Mouse (Mus musculus) olfactory bulb, adult 2 months (tissue): ENCODE data around the gene Synpr. TPM values are rescaled to one million over a fixed set of nuclear protein-coding genes. Genes with fewer than 3 reads are reported as not detected.

ENCODE experiments used
- H3K27ac ChIP-seq: fragments of 200-500 bp; 2 replicates; pipeline ENCODE4 v1.5.1; 2012; ENCODE audit warnings: low read depth, low read length; ENCODE audit not compliant: insufficient read depth
- H3K4me1 ChIP-seq: fragments of 200-500 bp; 2 replicates; pipeline ENCODE4 v1.6.1; 2012; ENCODE audit warnings: low read length; ENCODE audit not compliant: control insufficient read depth, insufficient read depth
- H3K4me3 ChIP-seq: fragments of 200-500 bp; 2 replicates; pipeline ENCODE4 v1.5.1; 2012; ENCODE audit warnings: mild to moderate bottlenecking, low read depth, low read length, moderate library complexity; ENCODE audit not compliant: insufficient read depth
- CTCF ChIP-seq: fragments of 200-500 bp; IDR thresholded peaks from 2 replicates; pipeline ENCODE4 v1.5.1; 2012; ENCODE audit warnings: low read depth, mild to moderate bottlenecking, low read length, moderate library complexity; ENCODE audit not compliant: insufficient read depth
- POLR2A ChIP-seq: fragments of 200-500 bp; IDR thresholded peaks from 2 replicates; pipeline ENCODE4 v1.6.1; 2012; ENCODE audit warnings: mild to moderate bottlenecking, low read depth, low read length, moderate library complexity; ENCODE audit not compliant: insufficient read depth
- WGBS: fragments of 180-500 bp; shearing (Covaris S2); methylation state at CpG from one replicate; pipeline ENCODE4 v1.1.7; 2018; 5-methylcytosine and 5-hydroxymethylcytosine counted together
- polyA plus RNA-seq: library from polyadenylated mRNA; stranded (reverse); fragments of >200 nt; gene quantifications from 2 replicates; pipeline ENCODE4 v1.2.4, GENCODE M21; 2012; ENCODE audit warnings: low replicate concordance; ENCODE audit not compliant: missing spikeins, insufficient read depth, insufficient read length

Synpr gene
- polyA plus RNA-seq, 1 experiment = 200 TPM

DNA sequence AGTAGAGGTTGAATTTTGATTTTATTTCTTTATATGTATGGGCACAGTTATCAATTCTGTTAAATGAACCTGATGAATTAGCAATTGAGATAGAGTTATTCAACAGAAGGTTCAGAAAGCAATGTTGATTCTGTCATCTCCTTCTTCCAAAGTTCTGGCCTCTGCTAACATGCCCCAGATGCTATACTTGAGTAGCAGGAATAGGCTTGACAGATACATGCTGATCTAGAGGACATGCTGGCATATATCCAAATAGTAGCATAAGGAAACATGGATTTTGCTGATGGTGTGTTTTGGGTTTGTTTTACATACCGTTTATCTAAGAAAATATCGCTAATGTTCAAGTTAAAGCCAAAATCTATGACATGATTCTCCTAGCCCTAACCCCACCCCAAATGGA lies 273.5 kb downstream of the Synpr start:
- 90% methylated on average over 2 of the region's 2 CpGs for WGBS
- Histone ChIP-seq H3K4me1 (peaks cover 3% of the 10 kb centered on the region; the same call in 1 of the 2 replicates), H3K27ac (no peak overlapping the region), H3K4me3 (no peak overlapping the region)
- TF ChIP-seq CTCF (no peak), POLR2A (no peak)

DNA sequence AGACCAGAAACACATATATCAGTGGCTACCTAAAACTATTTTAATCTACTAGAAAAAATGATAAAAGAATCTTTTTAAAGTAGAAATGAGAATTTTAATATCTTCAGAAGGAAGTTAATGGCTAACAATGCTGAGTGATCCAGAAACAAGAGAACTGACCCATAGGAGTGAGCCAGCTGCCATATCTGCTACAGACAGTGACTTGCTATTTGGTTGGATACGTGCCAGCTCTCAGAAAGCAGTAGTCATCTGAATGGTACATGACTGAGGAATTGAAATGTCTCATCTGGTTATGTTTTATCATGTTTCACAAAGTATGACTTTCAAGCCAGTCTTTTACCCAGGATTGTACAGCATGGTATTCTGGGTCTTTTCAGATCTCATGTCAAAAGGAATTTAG lies 282.7 kb downstream of the Synpr start:
- Histone ChIP-seq H3K27ac (no peak overlapping the region), H3K4me1 (peaks cover 2% of the 10 kb centered on the region; the same call in 1 of the 2 replicates), H3K4me3 (no peak overlapping the region)
- 83% methylated on average over 1 of the region's 1 CpGs for WGBS
- TF ChIP-seq POLR2A = no peak
- TF ChIP-seq CTCF = no peak

DNA sequence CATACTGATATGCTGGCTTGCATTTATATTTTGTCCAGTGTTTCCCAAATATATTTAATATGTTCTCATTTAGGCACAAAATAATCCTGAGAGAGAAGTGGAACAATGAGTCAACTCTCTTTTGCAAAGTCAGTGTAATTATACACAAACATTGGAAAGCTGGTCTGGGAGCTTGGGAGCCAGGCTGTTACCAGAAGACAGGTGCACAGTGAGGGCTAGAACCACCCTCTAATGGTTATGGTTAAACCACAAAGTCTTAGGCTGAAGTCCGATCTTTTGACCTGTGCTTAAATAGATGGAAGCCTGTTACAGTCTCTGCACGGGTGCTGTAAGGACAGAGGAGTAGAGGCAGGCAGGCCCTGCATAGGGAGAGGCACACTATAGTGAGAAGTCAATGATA lies 283.4 kb downstream of the Synpr start:
- 64% methylated on average over 2 of the region's 2 CpGs for WGBS
- H3K4me1 ChIP-seq = no peaks in the 10 kb centered on the region
- H3K4me3 ChIP-seq = no peak overlapping the region
- TF ChIP-seq POLR2A (no peak), CTCF (no peak)
- no peak overlapping the region for H3K27ac ChIP-seq

DNA sequence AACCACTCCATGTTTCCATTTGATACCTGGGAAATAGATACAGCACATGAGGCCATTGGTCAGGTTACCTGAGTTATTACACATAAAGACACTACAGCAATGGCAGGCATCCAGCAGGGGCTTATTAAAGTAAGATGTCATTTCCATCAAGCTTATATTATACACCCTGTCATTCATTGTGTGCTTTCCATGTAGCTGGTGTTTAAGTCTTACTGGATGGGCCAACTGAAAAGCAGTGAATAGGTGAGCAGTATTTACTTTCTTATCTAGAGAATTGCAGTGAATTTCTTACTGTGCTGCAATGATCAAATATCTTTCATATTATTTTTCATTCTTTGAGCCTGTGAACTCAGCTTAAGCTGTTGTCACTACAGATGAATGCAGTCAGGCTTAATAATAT lies 287.4 kb downstream of the Synpr start:
- H3K27ac ChIP-seq = no peak overlapping the region
- H3K4me1 ChIP-seq = no peaks in the 10 kb centered on the region
- H3K4me3 ChIP-seq = no peak overlapping the region
- TF ChIP-seq POLR2A (no peak), CTCF (no peak)

DNA sequence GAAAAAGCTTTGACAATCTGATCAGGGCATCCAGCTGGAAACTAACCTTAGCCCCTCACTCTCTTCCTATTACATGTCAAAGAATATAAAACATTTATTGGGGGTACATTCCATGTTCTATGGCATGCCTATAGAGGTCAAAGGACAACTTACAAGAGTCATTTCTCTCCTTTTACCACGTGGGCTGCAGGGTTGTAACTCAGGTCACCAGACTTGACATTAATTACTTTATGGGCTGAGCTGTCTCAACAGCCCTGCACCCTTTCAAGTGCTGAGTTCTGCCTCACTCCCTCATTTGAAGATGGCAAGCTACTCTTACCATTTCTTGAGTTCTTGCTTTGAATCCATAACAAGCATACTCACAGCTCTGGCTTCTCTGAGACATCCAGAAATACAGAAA lies 287.9 kb downstream of the Synpr start:
- 26% methylated on average over 1 of the region's 1 CpGs for WGBS
- TF ChIP-seq CTCF (no peak), POLR2A (no peak)
- no peaks in the 10 kb centered on the region for H3K4me1 ChIP-seq
- H3K4me3 ChIP-seq = no peak overlapping the region
- no peak overlapping the region for H3K27ac ChIP-seq

GRCm38 (mm10) chr14:13578101-13578500 lies 293.5 kb downstream of the Synpr start:
- Histone ChIP-seq H3K4me1 (no peaks in the 10 kb centered on the region), H3K4me3 (no peak overlapping the region), H3K27ac (no peak overlapping the region)
- 72% methylated on average over 2 of the region's 2 CpGs for WGBS
- TF ChIP-seq POLR2A (no peak), CTCF (no peak)

DNA sequence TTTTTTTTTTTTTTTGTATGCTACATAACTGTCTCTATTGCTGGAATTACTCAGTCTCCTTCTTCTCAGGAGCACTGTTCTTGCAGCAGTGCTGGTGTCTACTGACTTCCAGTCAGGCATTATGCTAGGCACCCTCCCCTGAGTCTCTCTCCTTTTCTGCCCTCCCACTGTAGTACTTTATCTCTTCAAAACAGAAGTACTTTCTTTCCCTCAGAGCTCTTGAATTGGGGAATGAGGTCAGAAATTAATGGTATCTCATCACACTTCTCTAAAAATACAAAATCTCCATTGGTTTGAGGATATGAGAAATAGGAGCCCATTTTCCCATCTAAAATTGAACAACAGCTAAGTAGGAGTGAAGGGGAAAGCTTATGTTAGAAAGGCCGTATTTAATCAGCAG lies 294.2 kb downstream of the Synpr start:
- WGBS = 30% methylated on average over 1 of the region's 1 CpGs
- H3K4me1 ChIP-seq = no peaks in the 10 kb centered on the region
- no peak overlapping the region for H3K4me3 ChIP-seq
- TF ChIP-seq CTCF = no peak
- no peak overlapping the region for H3K27ac ChIP-seq

- no peak for TF ChIP-seq CTCF
- no peak for TF ChIP-seq POLR2A
- no peak overlapping the region for H3K27ac ChIP-seq
- WGBS = 74% methylated on average over 2 of the region's 2 CpGs
Measured at GRCm38 (mm10) chr14:13593321-13593940, 308.9 kb downstream of the Synpr start.

GRCm38 (mm10) chr14:13596251-13596650 lies 311.7 kb downstream of the Synpr start:
- TF ChIP-seq CTCF (no peak), POLR2A (no peak)
- 65% methylated on average over 6 of the region's 6 CpGs for WGBS
- Histone ChIP-seq H3K27ac (no peak overlapping the region), H3K4me3 (no peak overlapping the region), H3K4me1 (no peaks in the 10 kb centered on the region)

More at GRCm38 (mm10) chr14:13593321-13593940, 308.9 kb downstream of the Synpr start:
- Histone ChIP-seq H3K4me3 (no peak overlapping the region), H3K4me1 (no peaks in the 10 kb centered on the region)

DNA sequence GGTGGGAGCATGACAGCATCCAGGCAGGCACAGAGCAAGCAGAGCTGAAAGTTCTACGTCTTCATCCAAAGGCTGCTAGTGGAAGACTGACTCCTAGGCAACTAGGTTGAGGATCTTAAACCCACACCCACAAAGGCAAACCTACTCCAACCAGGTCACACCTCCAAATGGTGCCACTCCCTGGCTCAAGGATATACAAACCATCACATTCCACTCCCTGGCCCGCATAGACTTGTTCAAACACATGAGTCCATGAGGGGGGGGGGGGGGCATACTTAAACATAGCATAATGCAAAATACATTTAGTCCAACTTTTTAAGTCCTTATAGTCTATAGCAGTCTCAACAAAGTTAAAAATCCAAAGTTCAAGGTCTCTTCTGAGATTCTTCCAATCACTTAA lies 312.6 kb downstream of the Synpr start:
- no peak for TF ChIP-seq POLR2A
- TF ChIP-seq CTCF = no peak
- H3K4me1 ChIP-seq = no peaks in the 10 kb centered on the region
- H3K27ac ChIP-seq = no peak overlapping the region
- WGBS = 91% methylated on average over 2 of the region's 2 CpGs
- H3K4me3 ChIP-seq = no peak overlapping the region
